In genomic region chr16:19961070-19961469, GRCm38 (mm10) we compare ENCODE assay signal across 14 mouse cellular contexts.
"Had no signal": no experiment of that assay in that cellular context is flagged by ENCODE, and none has a peak within 500 bp of the region (broad histone marks: within the 10 kb centered on the region; RNA-seq: fewer than 3 reads in every experiment).

No protein-coding gene starts in this region.

- DNase-seq: kidney, postnatal 14 days; midbrain, embryonic 14.5 days; right cerebral cortex, adult 18-20 months; right cerebral cortex, postnatal 25 days; thymus, postnatal 36 days had no signal

- H3K4me1 ChIP-seq: kidney, embryonic 15.5 days; limb, embryonic 10.5 days; midbrain, embryonic 10.5 days; neural tube, embryonic 15.5 days had no signal

- ATAC-seq: intestine, embryonic 16.5 days had no signal

- H3K4me2 ChIP-seq: kidney, embryonic 15.5 days; liver, embryonic 11.5 days; neural tube, embryonic 15.5 days had no signal

- H3K27me3 ChIP-seq: kidney, embryonic 15.5 days; neural tube, embryonic 15.5 days had no signal

- H3K36me3 ChIP-seq: kidney, embryonic 15.5 days; limb, embryonic 10.5 days; midbrain, embryonic 10.5 days; neural tube, embryonic 15.5 days had no signal

- H3K9me3 ChIP-seq: kidney, embryonic 15.5 days; limb, embryonic 10.5 days; midbrain, embryonic 10.5 days; neural tube, embryonic 15.5 days had no signal

- H3K4me3 ChIP-seq: kidney, embryonic 15.5 days; left cerebral cortex, adult 2 months; limb, embryonic 10.5 days; midbrain, embryonic 10.5 days; myocyte; neural tube, embryonic 15.5 days had no signal

- H3K27ac ChIP-seq: kidney, embryonic 15.5 days; left cerebral cortex, adult 2 months; limb, embryonic 10.5 days; macrophage; midbrain, embryonic 10.5 days; neural tube, embryonic 15.5 days had no signal

- H3K9ac ChIP-seq: kidney, embryonic 15.5 days; neural tube, embryonic 15.5 days had no signal
